Mouse (Mus musculus): Measurements from ENCODE around the gene Tns1. TPM values are rescaled to one million over a fixed set of nuclear protein-coding genes. Genes with fewer than 3 reads are reported as not detected.

The Tns1 gene
- polyA plus RNA-seq, 1 experiment from 2014 or later: 65.4 TPM

DNA sequence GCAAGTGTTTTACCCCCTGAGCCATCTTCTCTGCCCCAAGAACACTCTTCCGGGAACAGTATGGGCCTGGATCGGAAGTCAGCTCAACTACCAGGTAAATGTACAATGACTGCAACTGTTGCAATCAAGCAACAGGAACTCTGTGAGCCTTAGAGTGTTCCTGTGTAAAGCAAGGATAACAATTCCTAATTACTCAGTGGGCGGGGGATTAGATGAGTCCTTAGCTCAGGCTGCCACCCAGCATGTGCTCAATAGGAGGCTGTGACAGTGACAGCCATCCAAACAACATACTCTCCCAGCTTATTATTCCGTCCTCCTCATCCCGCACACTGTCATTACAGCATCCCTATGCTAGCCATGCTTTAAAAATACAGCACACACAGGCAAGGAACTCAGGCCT lies 200.0 kb downstream of the Tns1 start:
- WGBS: 88% methylated on average over 5 of the region's 5 CpGs
- peak overlapping the region; percentile 51; the same call in 1 of the 2 replicates for H3K27ac ChIP-seq
- H3K4me2 ChIP-seq (ENCODE audit: low read length): no peak overlapping the region
- no peak overlapping the region for H3K4me3 ChIP-seq (replicated peaks; ENCODE audit: low read depth, low read length)
- peaks cover 8% of the 10 kb centered on the region; the same call in 1 of the 2 replicates for H3K4me1 ChIP-seq (replicated peaks; ENCODE audit: insufficient read depth, low read length)
- H3K9me3 ChIP-seq (replicated peaks; ENCODE audit: low read length): no peaks in the 10 kb centered on the region
- no peak for DNase-seq (ENCODE audit: low spot score)
- no peak overlapping the region for H3K9ac ChIP-seq (ENCODE audit: low read depth, low read length)
- no peaks in the 10 kb centered on the region for H3K27me3 ChIP-seq (ENCODE audit: insufficient read depth, low read length)
- peaks cover 80% of the 10 kb centered on the region for H3K36me3 ChIP-seq (ENCODE audit: insufficient read depth, low read length)
- no peak for TF ChIP-seq CTCF (IDR thresholded peaks at IDR 0.05; ENCODE audit: low read depth)
- ATAC-seq (replicated peaks; ENCODE audit: low FRiP score, low read depth): no peak

GRCm38 (mm10) chr1:73923185-73923584 lies 201.1 kb downstream of the Tns1 start:
- no peak for TF ChIP-seq CTCF (IDR thresholded peaks at IDR 0.05; ENCODE audit: low read depth)
- Histone ChIP-seq H3K9me3 (replicated peaks; ENCODE audit: low read length) (no peaks in the 10 kb centered on the region), H3K27me3 (ENCODE audit: insufficient read depth, low read length) (no peaks in the 10 kb centered on the region), H3K4me2 (ENCODE audit: low read length) (no peak overlapping the region), H3K4me1 (replicated peaks; ENCODE audit: insufficient read depth, low read length) (no peaks in the 10 kb centered on the region), H3K27ac (peak overlapping the region; percentile 51), H3K9ac (ENCODE audit: low read depth, low read length) (no peak overlapping the region), H3K4me3 (replicated peaks; ENCODE audit: low read depth, low read length) (no peak overlapping the region), H3K36me3 (ENCODE audit: insufficient read depth, low read length) (peaks cover 90% of the 10 kb centered on the region)
- ATAC-seq (replicated peaks; ENCODE audit: low FRiP score, low read depth): no peak
- WGBS: 55% methylated on average over 8 of the region's 8 CpGs
- peak; percentile 77 for DNase-seq (ENCODE audit: low spot score)

DNA sequence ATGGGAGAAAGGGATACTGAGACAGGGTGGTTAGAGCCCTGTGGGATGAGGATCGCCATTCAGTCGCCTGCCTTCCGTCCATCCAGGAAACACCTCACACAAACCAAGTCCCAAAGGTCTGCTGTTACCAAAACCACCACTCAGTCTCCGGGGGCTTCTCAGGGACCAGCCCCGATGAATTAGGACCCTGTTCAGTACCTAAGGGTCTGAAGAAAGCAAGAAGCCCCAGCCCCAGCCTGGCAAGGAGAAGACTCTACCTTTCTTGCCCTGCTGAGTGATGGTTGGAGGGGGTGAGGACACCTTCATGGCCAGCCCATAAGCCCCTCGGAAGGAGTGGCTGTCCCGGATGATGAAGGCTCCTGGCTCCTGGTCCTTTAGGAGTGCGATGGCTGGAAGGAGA lies 203.5 kb downstream of the Tns1 start:
- DNase-seq (ENCODE audit: low spot score) (no peak), ATAC-seq (replicated peaks; ENCODE audit: low FRiP score, low read depth) (no peak)
- Histone ChIP-seq H3K9ac (ENCODE audit: low read depth, low read length) (no peak overlapping the region), H3K27ac (no peak overlapping the region), H3K9me3 (replicated peaks; ENCODE audit: low read length) (no peaks in the 10 kb centered on the region), H3K27me3 (ENCODE audit: insufficient read depth, low read length) (no peaks in the 10 kb centered on the region), H3K4me2 (ENCODE audit: low read length) (no peak overlapping the region), H3K4me1 (replicated peaks; ENCODE audit: insufficient read depth, low read length) (no peaks in the 10 kb centered on the region), H3K36me3 (ENCODE audit: insufficient read depth, low read length) (peaks cover 94% of the 10 kb centered on the region), H3K4me3 (replicated peaks; ENCODE audit: low read depth, low read length) (no peak overlapping the region)
- TF ChIP-seq CTCF (IDR thresholded peaks at IDR 0.05; ENCODE audit: low read depth): no peak
- whole genome bisulfite sequencing: 95% methylated on average over 8 of the region's 8 CpGs

DNA sequence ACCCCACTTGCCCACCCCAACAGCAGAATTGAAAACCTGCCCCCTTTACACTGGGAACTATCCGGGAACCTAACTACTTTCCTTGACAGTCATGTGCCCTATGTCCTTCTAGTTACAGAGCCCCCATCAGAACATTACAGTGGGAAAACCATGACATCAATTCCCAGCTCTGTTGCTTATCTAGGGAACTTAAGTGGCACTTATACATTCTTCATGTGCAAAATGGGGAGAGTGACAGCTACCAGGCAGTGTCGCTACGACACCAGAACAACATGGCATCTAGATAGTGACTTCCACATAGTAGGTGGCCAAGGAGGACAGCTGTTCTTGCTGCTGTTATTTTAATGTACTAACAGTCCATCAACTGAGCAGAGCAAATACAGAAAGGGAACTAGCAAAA lies 204.3 kb downstream of the Tns1 start:
- Histone ChIP-seq H3K4me2 (ENCODE audit: low read length) (no peak overlapping the region), H3K9ac (ENCODE audit: low read depth, low read length) (no peak overlapping the region), H3K27me3 (ENCODE audit: insufficient read depth, low read length) (no peaks in the 10 kb centered on the region), H3K9me3 (replicated peaks; ENCODE audit: low read length) (no peaks in the 10 kb centered on the region), H3K27ac (no peak overlapping the region), H3K4me1 (replicated peaks; ENCODE audit: insufficient read depth, low read length) (no peaks in the 10 kb centered on the region), H3K4me3 (replicated peaks; ENCODE audit: low read depth, low read length) (no peak overlapping the region), H3K36me3 (ENCODE audit: insufficient read depth, low read length) (peaks cover 93% of the 10 kb centered on the region)
- TF ChIP-seq CTCF (IDR thresholded peaks at IDR 0.05; ENCODE audit: low read depth): no peak
- WGBS: 98% methylated on average over 3 of the region's 3 CpGs
- DNase-seq (ENCODE audit: low spot score) (no peak), ATAC-seq (replicated peaks; ENCODE audit: low FRiP score, low read depth) (no peak)

DNA sequence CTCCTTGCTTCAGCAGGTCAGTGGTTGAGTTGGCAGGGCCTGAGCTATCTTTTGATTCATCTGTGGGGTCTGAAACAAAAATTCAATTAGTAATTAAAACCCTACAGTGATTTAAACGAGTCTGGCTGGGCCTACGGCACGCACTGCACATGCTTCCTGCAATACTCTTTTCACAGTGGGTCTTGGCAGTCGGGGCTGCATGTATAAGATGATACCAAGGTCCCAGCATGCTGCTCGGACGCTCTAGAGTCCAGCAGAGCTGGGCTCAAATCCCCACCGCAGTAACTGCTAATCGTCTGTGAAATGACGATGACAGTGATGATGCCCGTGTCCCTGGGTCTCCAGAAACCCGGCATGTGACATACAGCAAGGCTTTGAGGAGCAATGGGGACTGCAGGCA lies 206.2 kb downstream of the Tns1 start:
- Histone ChIP-seq H3K4me2 (ENCODE audit: low read length) (no peak overlapping the region), H3K9ac (ENCODE audit: low read depth, low read length) (no peak overlapping the region), H3K27me3 (ENCODE audit: insufficient read depth, low read length) (no peaks in the 10 kb centered on the region), H3K4me1 (replicated peaks; ENCODE audit: insufficient read depth, low read length) (no peaks in the 10 kb centered on the region), H3K36me3 (ENCODE audit: insufficient read depth, low read length) (peaks cover 93% of the 10 kb centered on the region), H3K27ac (no peak overlapping the region), H3K9me3 (replicated peaks; ENCODE audit: low read length) (no peaks in the 10 kb centered on the region), H3K4me3 (replicated peaks; ENCODE audit: low read depth, low read length) (no peak overlapping the region)
- ATAC-seq (replicated peaks; ENCODE audit: low FRiP score, low read depth) (no peak), DNase-seq (ENCODE audit: low spot score) (no peak)
- TF ChIP-seq CTCF (IDR thresholded peaks at IDR 0.05; ENCODE audit: low read depth): no peak
- 86% methylated on average over 11 of the region's 11 CpGs for WGBS

- TF ChIP-seq CTCF (IDR thresholded peaks at IDR 0.05; ENCODE audit: low read depth): no peak
- Histone ChIP-seq H3K4me3 (replicated peaks; ENCODE audit: low read depth, low read length) (no peak overlapping the region), H3K9me3 (replicated peaks; ENCODE audit: low read length) (no peaks in the 10 kb centered on the region), H3K27me3 (ENCODE audit: insufficient read depth, low read length) (no peaks in the 10 kb centered on the region), H3K36me3 (ENCODE audit: insufficient read depth, low read length) (peaks cover 76% of the 10 kb centered on the region), H3K4me2 (ENCODE audit: low read length) (no peak overlapping the region), H3K4me1 (replicated peaks; ENCODE audit: insufficient read depth, low read length) (no peaks in the 10 kb centered on the region), H3K9ac (ENCODE audit: low read depth, low read length) (no peak overlapping the region), H3K27ac (no peak overlapping the region)
- DNase-seq (ENCODE audit: low spot score) (no peak), ATAC-seq (replicated peaks; ENCODE audit: low FRiP score, low read depth) (no peak)
- WGBS: 94% methylated on average over 1 of the region's 1 CpGs
These were observed 208.0 kb downstream of the Tns1 start for GRCm38 (mm10) chr1:73916298-73916697.

Measured in kidney, postnatal 0 days (tissue).